Comparison of ENCODE assay signal across 8 mouse cellular contexts in the genomic region with DNA sequence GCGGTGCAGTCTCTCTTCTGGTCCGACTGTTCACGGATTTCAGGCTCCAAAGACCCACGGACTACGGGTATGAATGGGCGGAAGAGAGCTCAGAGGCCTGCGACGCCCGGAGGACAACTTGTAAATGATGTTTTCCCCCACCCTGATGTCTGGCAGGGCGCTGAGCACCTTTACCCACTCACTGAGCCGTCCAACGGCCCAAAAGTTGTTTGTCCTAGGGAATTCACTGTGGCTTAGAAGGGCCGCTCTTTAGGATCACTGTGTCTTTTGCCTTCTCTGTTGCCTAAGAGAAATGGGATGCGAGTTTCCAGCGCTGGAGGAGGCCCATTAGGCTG.
DNase-seq lines count a peak whose midpoint lies in the region; ATAC-seq lines count a peak whose summit lies in the region.

No protein-coding gene starts in this region.

- WGBS in heart, embryonic 12.5 days, result 18% methylated on average over 15 of the region's 15 CpGs
- WGBS in embryonic facial prominence, embryonic 13.5 days, result 22% methylated on average over 15 of the region's 15 CpGs
- 19% methylated on average over 15 of the region's 15 CpGs for WGBS in hindbrain, embryonic 16.5 days
- WGBS in midbrain, embryonic 14.5 days, result 17% methylated on average over 15 of the region's 15 CpGs

- ATAC-seq in heart, embryonic 12.5 days (ENCODE audit: insufficient number of reproducible peaks, low FRiP score), result no peak
- no peak for ATAC-seq in embryonic facial prominence, embryonic 13.5 days (ENCODE audit: insufficient number of reproducible peaks, insufficient read depth, low FRiP score, low TSS enrichment, low read depth)
- ATAC-seq in hindbrain, embryonic 16.5 days, result no peak
- ATAC-seq in midbrain, embryonic 14.5 days (ENCODE audit: low FRiP score, low TSS enrichment), result no peak

- no peaks in the 10 kb centered on the region for H3K27me3 ChIP-seq in heart, embryonic 12.5 days (replicated peaks)
- no peaks in the 10 kb centered on the region for H3K27me3 ChIP-seq in embryonic facial prominence, embryonic 13.5 days
- H3K27me3 ChIP-seq in hindbrain, embryonic 16.5 days (replicated peaks; ENCODE audit: control insufficient read depth, insufficient read depth, low read length), result no peaks in the 10 kb centered on the region
- no peaks in the 10 kb centered on the region for H3K27me3 ChIP-seq in midbrain, embryonic 14.5 days (ENCODE audit: control insufficient read depth, insufficient read depth, low read length)

- H3K4me2 ChIP-seq in heart, embryonic 12.5 days, result peak overlapping the region; percentile 82
- peak overlapping the region; percentile 60 for H3K4me2 ChIP-seq in embryonic facial prominence, embryonic 13.5 days
- H3K4me2 ChIP-seq in hindbrain, embryonic 16.5 days (ENCODE audit: low read length), result peak overlapping the region; percentile 52
- peak overlapping the region; percentile 56 for H3K4me2 ChIP-seq in midbrain, embryonic 14.5 days (ENCODE audit: low read length)

- H3K9me3 ChIP-seq in heart, embryonic 12.5 days (replicated peaks), result peaks cover 3% of the 10 kb centered on the region; the same call in 1 of the 2 replicates
- no peaks in the 10 kb centered on the region; the same call in 1 of the 2 replicates for H3K9me3 ChIP-seq in embryonic facial prominence, embryonic 13.5 days
- 0 out of 2 replicates have a peak, but pooled peaks cover 4% of the 10 kb centered on the region for H3K9me3 ChIP-seq in hindbrain, embryonic 16.5 days (ENCODE audit: control insufficient read depth, low read length)
- H3K9me3 ChIP-seq in midbrain, embryonic 14.5 days (ENCODE audit: control insufficient read depth, low read length), result no peaks in the 10 kb centered on the region

- H3K4me1 ChIP-seq in heart, embryonic 12.5 days (replicated peaks), result peaks cover 13% of the 10 kb centered on the region
- peaks cover 15% of the 10 kb centered on the region for H3K4me1 ChIP-seq in embryonic facial prominence, embryonic 13.5 days
- H3K4me1 ChIP-seq in hindbrain, embryonic 16.5 days (ENCODE audit: control insufficient read depth, insufficient read depth, low read depth, low read length), result peaks cover 18% of the 10 kb centered on the region
- peaks cover 17% of the 10 kb centered on the region for H3K4me1 ChIP-seq in midbrain, embryonic 14.5 days (ENCODE audit: control insufficient read depth, insufficient read depth, low read length)

- H3K9ac ChIP-seq in heart, embryonic 12.5 days, result peak overlapping the region; percentile 47
- peak overlapping the region; percentile 60 for H3K9ac ChIP-seq in embryonic facial prominence, embryonic 13.5 days
- peak overlapping the region; percentile 54 for H3K9ac ChIP-seq in hindbrain, embryonic 16.5 days (ENCODE audit: low read depth, low read length)
- H3K9ac ChIP-seq in midbrain, embryonic 14.5 days (replicated peaks; ENCODE audit: low read length), result peak overlapping the region; percentile 48

- DNase-seq in heart, adult 8-10 months (ENCODE audit: low spot score), result no peak
- no peak for DNase-seq in midbrain, embryonic 14.5 days
- DNase-seq in adrenal gland, postnatal 4 days (ENCODE audit: low spot score in 2 of 2), result no peak
- no peak for DNase-seq in cerebellum, postnatal 25 days
- DNase-seq in layer of hippocampus, postnatal 14 days (ENCODE audit: low spot score in 2 of 2), result no peak

- no peak overlapping the region for H3K27ac ChIP-seq in heart, embryonic 12.5 days (ENCODE audit: poor library complexity, severe bottlenecking)
- H3K27ac ChIP-seq in embryonic facial prominence, embryonic 13.5 days, result peak overlapping the region; percentile 64; the same call in 1 of the 2 replicates
- H3K27ac ChIP-seq in hindbrain, embryonic 16.5 days (ENCODE audit: low read depth, low read length), result peak overlapping the region; percentile 53; the same call in 1 of the 2 replicates
- peak overlapping the region; percentile 84 for H3K27ac ChIP-seq in midbrain, embryonic 14.5 days (replicated peaks; ENCODE audit: low read depth, low read length)

- H3K36me3 ChIP-seq in heart, embryonic 12.5 days, result no peaks in the 10 kb centered on the region
- H3K36me3 ChIP-seq in embryonic facial prominence, embryonic 13.5 days, result no peaks in the 10 kb centered on the region
- H3K36me3 ChIP-seq in hindbrain, embryonic 16.5 days (ENCODE audit: control insufficient read depth, insufficient read depth, low read length), result no peaks in the 10 kb centered on the region
- H3K36me3 ChIP-seq in midbrain, embryonic 14.5 days (ENCODE audit: control insufficient read depth, insufficient read depth, low read length), result no peaks in the 10 kb centered on the region

- peak overlapping the region; percentile 36 for H3K4me3 ChIP-seq in heart, embryonic 12.5 days
- H3K4me3 ChIP-seq in embryonic facial prominence, embryonic 13.5 days, result peak overlapping the region; percentile 34
- H3K4me3 ChIP-seq in hindbrain, embryonic 16.5 days (ENCODE audit: low read length), result peak overlapping the region; percentile 15
- H3K4me3 ChIP-seq in midbrain, embryonic 14.5 days (replicated peaks; ENCODE audit: low read depth, low read length), result peak overlapping the region; percentile 29
